Mouse (Mus musculus): ENCODE results near the gene Hs2st1.

The Hs2st1 gene

GRCm38 (mm10) chr3:144399358-144400096 is 170.5 kb downstream of the Hs2st1 start:
- DNase-seq (ENCODE audit: inconsistent age in 2 of 2, low spot score in 1 of 2) = peak; percentile 85 to 96

- no peak for DNase-seq (ENCODE audit: inconsistent age in 2 of 2, low spot score in 1 of 2)
Observed at GRCm38 (mm10) chr3:144398166-144398565, 171.8 kb downstream of the Hs2st1 start.

GRCm38 (mm10) chr3:144396478-144396877 is 173.5 kb downstream of the Hs2st1 start:
- no peak for DNase-seq (ENCODE audit: inconsistent age in 2 of 2, low spot score in 1 of 2)

- DNase-seq (ENCODE audit: inconsistent age in 2 of 2, low spot score in 1 of 2) = peak in 1 of 2 experiments; percentile 66
Observed at GRCm38 (mm10) chr3:144394454-144394943, 175.5 kb downstream of the Hs2st1 start.

GRCm38 (mm10) chr3:144386446-144386845 is 183.5 kb downstream of the Hs2st1 start:
- no peak for DNase-seq (ENCODE audit: inconsistent age in 2 of 2, low spot score in 1 of 2)

GRCm38 (mm10) chr3:144384648-144385047 is 185.3 kb downstream of the Hs2st1 start:
- no peak for DNase-seq (ENCODE audit: inconsistent age in 2 of 2, low spot score in 1 of 2)

GRCm38 (mm10) chr3:144381431-144381980 is 188.5 kb downstream of the Hs2st1 start:
- DNase-seq (ENCODE audit: inconsistent age in 2 of 2, low spot score in 1 of 2) = peak in 1 of 2 experiments; percentile 43

GRCm38 (mm10) chr3:144380921-144381320 is 189.1 kb downstream of the Hs2st1 start:
- DNase-seq (ENCODE audit: inconsistent age in 2 of 2, low spot score in 1 of 2) = peak; percentile 83 to 93

- no peak for DNase-seq (ENCODE audit: inconsistent age in 2 of 2, low spot score in 1 of 2)
Observed at GRCm38 (mm10) chr3:144379801-144380200, 190.2 kb downstream of the Hs2st1 start.

Measured in adrenal gland, adult (tissue).